Mouse (Mus musculus) granulocyte monocyte progenitor cell, adult 5-6 weeks (primary cell): Measurements from ENCODE around the gene Clip1. TPM values are rescaled to one million over a fixed set of nuclear protein-coding genes. Genes with fewer than 3 reads are reported as not detected.

ENCODE experiments used
- ATAC-seq: replicated peaks from 2 replicates; pipeline ENCODE4 v1.8.0; 2016; ENCODE audit warnings: mild to moderate bottlenecking, moderate TSS enrichment, inconsistent platforms; ENCODE audit not compliant: poor library complexity, severe bottlenecking
- total RNA-seq, 2 experiments: library from RNA; stranded (forward) in 1 of 2; stranded (reverse) in 1 of 2; fragments of 200-712, 200-1000 nt in 1 of 2; fragments of >200 nt in 1 of 2; fragmentation: Nextera tagmentation in 1 of 2; gene quantifications; 2 replicates each; pipeline ENCODE4 v1.2.3; 2014 to 2017

The Clip1 gene
- total RNA-seq, 2 experiments from 2014 or later, result 41.7 to 65.9 TPM

- peak; percentile 87 for ATAC-seq
These were observed 74.6 kb downstream of the Clip1 start for GRCm38 (mm10) chr5:123609843-123610242.

DNA sequence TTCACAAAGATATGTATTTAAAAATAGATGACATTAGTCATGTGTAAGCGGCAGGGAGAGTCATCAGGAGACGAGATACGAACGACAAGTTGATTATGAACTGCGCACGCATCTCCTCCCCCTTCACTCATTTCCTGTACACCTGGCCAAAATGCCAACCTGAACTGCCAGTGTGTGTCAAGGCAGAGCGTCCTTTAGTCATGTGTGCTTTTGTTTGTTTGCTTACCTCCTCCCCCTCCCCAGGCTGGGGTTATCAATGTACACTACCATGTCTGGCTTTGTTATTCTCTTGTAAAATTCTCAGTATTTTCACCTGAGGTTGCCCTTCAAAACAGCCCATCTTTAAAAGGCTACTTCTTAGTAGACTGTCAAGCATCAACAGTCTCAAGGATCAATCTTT lies 75.0 kb downstream of the Clip1 start:
- ATAC-seq, result no peak

GRCm38 (mm10) chr5:123607211-123607669 lies 77.2 kb downstream of the Clip1 start:
- ATAC-seq, result no peak

GRCm38 (mm10) chr5:123603496-123603895 lies 80.9 kb downstream of the Clip1 start:
- ATAC-seq, result no peak

DNA sequence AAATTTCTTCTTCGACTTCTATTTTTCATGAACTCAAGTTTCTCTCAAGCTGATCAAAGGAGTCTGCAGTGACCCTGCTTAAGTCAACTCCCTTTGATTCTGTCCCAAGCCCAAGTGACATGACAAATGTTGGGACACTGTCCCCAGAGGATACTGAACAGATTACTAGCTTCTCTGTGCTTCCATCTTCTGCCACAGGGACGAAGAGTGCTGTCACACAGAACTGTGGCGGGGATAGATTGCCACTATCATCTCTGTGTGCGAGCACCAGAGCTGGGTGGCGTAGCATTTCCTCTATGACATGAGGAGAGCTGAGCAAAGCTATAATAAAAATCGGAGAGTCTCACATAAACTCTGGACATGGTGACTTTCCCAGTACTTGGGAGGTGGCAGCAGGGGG lies 82.2 kb downstream of the Clip1 start:
- no peak for ATAC-seq

- no peak for ATAC-seq
These were observed 85.1 kb downstream of the Clip1 start for GRCm38 (mm10) chr5:123599319-123599718.

DNA sequence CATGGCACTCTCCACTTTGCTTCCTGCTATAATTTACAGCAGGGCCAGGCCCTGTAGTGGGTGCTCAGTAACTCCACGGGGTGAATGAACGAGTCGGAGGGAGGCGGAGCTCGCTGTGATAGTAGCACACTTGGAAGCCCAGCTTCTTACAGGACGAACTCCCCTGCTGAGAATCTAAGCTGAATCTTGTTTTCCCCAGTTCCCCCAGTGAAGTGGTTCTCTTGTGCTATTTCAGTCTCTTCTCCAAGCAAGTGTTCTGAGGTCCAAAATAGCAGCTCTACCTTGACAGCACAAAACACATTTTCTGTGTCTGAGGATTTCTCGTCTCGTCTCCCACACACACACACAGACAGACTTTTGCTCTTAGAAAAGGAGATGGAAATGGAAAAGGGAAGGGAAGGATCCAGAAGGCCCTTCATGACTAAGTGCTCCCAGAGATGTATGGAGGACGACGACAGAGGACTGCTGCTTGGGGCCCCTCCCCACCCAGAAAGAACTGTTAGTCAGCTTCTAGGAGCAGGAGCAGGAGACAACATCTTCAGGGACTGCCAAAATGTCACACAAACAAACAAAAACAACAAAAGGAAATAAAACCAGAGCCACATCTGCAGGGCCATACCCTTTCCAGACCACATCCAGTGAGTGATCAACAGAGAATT lies 90.7 kb downstream of the Clip1 start:
- ATAC-seq, result no peak

DNA sequence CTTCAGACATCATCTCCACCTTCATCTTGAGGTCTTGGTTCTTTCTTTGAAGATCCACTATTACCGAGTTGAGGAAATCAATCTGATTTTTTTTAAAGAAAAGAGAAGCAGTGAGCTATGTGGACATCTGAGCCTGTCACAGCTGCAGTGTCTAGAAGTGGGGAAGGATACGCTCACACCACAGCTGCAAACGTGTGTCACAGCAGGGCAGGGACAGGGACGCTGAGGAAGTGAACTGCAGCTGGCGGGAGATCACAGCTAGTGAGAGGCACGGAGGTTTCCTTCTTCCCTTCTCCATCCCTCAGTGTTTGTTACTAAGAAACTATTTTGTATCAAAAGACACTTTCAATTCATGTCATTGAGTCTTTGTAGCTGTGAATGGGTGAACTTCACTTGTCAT lies 104.4 kb downstream of the Clip1 start:
- ATAC-seq, result peak; percentile 74

GRCm38 (mm10) chr5:123576696-123577095 lies 107.7 kb downstream of the Clip1 start:
- no peak for ATAC-seq

DNA sequence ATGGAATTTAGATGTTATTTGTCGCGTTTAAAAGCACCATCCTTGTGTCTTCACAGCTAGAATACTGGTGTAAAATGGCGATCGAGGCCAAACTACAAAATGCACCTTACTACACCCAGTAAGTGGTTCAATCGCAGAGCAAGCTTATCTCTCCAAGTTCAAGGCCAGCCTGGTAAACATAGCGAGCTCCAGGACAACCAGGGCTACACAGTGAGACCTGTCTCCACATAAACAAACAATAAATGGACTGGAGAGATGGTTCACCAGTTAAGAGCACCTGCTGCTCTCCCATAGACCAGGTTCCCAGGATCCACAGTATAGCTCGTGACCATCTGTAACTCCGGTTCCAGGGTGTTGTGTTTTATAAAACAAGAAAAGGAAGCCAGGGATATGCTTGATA lies 111.1 kb downstream of the Clip1 start:
- no peak for ATAC-seq

GRCm38 (mm10) chr5:123572357-123573186 lies 111.8 kb downstream of the Clip1 start, which contains the start of gene Vps33a:
Gene Vps33a (minus strand): TSS chr5:123573038.
- ATAC-seq, result peak; percentile 96

DNA sequence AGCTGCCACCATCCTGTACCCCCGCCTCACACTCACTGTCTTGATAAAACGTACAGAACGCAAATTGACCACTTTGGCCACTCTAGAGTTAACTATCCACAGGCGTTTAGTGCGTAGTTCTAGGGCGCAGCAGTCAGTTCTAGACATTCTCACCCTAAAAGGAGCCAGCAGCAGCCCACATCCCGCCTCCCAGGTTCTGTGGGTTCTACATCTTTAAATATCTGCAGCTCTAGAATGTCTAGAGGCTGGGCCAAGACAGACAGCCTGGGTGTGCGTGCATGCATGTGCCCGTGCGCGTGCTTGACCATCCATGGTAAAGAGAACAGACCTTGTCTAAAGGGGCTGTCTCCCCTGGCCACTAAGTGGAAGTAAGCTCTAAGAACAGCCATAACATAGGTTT lies 123.3 kb downstream of the Clip1 start:
- no peak for ATAC-seq

- ATAC-seq, result no peak
These were observed 124.8 kb downstream of the Clip1 start for GRCm38 (mm10) chr5:123559588-123559987.

GRCm38 (mm10) chr5:123556451-123556850 lies 128.0 kb downstream of the Clip1 start:
- no peak for ATAC-seq

DNA sequence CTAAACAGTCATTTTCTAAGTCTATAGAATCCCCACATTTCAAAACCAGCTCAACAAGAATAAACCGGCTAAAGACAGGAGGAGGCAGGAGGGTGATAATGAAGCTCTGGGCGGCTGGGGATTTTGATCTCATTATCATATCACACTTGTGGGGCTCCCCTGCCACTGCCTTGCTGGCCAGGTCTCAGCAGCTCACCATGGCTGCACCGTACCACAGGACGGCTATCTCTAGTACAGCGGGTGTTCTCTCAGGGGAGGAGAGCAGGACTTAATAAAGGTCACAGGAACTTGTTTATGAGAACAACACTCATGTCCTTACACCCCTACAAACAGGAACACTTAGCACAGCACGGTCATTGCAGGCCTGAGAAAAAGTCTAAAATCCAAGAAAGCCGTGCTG lies 128.7 kb downstream of the Clip1 start:
- ATAC-seq, result no peak

DNA sequence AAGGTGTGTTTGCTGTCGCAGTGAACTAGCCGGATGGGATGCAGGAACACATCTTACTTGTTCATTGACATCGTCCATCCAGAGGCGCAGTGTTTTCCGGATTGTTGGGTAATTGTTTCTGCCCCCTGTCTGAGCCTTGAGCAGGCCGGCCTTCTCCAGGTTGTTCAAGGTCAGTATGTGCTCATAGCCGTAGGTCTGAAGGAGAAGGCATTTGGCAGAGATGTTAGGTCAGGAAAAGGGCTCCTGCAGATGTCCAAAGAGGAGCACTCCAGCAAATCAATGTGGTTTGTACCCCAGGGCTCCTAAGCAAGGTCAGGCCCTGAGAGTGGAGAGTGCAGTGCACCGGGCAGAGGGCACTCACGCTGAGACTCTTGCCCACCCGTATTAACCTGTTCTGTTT lies 150.6 kb downstream of the Clip1 start:
- ATAC-seq, result no peak

- ATAC-seq, result no peak
These were observed 154.4 kb downstream of the Clip1 start for GRCm38 (mm10) chr5:123530056-123530455.

DNA sequence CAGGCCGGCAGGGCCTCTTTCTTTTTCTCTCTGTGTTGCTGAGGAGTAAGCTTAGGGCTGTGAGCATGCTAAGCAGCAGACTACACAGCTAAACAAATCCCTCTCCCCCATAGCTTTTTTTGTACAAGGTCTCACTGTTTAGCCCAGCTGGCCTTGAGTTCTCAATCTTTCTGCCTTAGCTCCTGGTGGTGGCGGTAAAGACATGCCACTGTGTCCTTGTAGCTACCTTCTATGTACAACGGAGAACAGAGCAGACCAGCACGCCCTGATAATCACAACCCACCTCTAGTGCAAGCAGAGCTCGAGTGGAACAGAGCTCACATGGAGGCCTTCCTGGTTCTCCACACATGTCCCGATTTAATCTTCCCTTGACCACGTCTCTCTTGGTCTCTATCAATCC lies 155.8 kb downstream of the Clip1 start:
- ATAC-seq, result no peak
